Mouse (Mus musculus): ENCODE results near the gene Tas1r3. TPM values are rescaled to one million over a fixed set of nuclear protein-coding genes. Genes with fewer than 3 reads are reported as not detected.
A peak's percentile ranks its signal among the peaks of the same experiment; 100 is the strongest.

The Tas1r3 gene
- polyA plus RNA-seq, 1 experiment from 2014 or later = 0.84 TPM

DNA sequence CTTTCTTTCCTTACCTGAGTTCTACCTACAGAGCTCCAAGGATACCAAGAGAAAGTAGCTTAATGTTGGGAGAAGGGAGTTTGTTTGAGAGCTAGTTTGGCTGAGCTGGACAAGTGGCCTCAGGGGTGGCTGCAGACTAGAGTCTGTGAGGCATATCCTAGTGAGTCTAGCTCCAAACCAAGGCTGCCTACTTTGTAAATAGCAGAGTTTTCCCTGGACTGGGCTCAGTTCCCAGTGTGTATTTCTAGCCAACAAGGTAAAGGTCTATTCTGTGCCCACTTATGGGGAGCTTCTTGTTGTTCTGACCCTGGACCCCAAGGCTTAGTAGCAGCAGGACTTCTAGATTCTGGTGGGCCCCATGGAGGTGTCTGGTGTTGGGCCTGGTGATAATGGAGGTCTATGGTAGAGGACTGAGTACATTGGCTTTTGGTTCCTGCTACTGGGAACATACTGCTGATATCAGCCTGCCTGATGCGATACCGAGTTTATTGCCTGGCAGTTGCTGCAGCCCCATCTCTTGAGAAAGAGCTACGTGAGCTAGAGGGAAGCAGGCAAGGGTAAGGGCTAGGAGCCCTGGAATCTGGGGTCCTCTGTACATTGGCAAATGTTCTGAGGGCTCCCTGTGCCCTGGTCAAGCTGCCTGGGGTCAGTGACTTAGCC lies 13.2 kb downstream of the Tas1r3 start:
- Histone ChIP-seq H3K27me3 (replicated peaks; ENCODE audit: control insufficient read depth, insufficient read depth, low read length) (no peaks in the 10 kb centered on the region), H3K4me3 (replicated peaks; ENCODE audit: low read length) (no peak overlapping the region), H3K9me3 (ENCODE audit: control insufficient read depth, low read length) (no peaks in the 10 kb centered on the region), H3K36me3 (ENCODE audit: control insufficient read depth, insufficient read depth) (peaks cover 2% of the 10 kb centered on the region), H3K9ac (replicated peaks; ENCODE audit: low read depth, low read length) (no peak overlapping the region), H3K4me1 (replicated peaks; ENCODE audit: control insufficient read depth, insufficient read depth, low read length) (peaks cover 41% of the 10 kb centered on the region), H3K4me2 (ENCODE audit: low read length) (no peak overlapping the region), H3K27ac (ENCODE audit: low read length) (no peak overlapping the region)
- ATAC-seq = no peak
- WGBS = 84% methylated on average over 3 of the region's 3 CpGs

DNA sequence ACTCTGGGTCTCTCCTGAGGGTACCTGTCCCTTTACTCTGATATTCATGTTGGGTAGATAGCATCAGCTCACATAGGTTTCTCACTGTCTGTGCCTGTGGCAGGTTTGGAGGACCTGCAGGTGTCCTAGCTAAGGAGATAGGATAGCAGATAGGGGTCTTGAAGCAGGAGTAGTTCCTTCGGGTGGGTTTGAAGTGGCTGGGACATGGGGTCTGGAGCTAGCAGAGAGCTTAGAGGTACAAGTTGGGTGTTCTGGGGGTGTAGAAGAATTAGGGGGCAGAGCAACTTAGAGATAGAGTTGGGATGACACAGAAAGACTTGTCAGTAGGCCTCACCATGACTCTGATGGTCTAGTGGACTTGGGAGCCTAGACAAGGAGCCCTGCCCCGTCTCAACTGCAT lies 13.8 kb downstream of the Tas1r3 start:
- H3K9ac ChIP-seq (replicated peaks; ENCODE audit: low read depth, low read length) = no peak overlapping the region
- H3K27ac ChIP-seq (ENCODE audit: low read length) = no peak overlapping the region
- H3K36me3 ChIP-seq (ENCODE audit: control insufficient read depth, insufficient read depth) = no peaks in the 10 kb centered on the region; the same call in 1 of the 2 replicates
- 88% methylated on average over 2 of the region's 2 CpGs for WGBS
- no peak overlapping the region for H3K4me3 ChIP-seq (replicated peaks; ENCODE audit: low read length)
- H3K27me3 ChIP-seq (replicated peaks; ENCODE audit: control insufficient read depth, insufficient read depth, low read length) = no peaks in the 10 kb centered on the region
- H3K4me2 ChIP-seq (ENCODE audit: low read length) = no peak overlapping the region
- no peaks in the 10 kb centered on the region for H3K9me3 ChIP-seq (ENCODE audit: control insufficient read depth, low read length)
- ATAC-seq = no peak
- peaks cover 41% of the 10 kb centered on the region for H3K4me1 ChIP-seq (replicated peaks; ENCODE audit: control insufficient read depth, insufficient read depth, low read length)

DNA sequence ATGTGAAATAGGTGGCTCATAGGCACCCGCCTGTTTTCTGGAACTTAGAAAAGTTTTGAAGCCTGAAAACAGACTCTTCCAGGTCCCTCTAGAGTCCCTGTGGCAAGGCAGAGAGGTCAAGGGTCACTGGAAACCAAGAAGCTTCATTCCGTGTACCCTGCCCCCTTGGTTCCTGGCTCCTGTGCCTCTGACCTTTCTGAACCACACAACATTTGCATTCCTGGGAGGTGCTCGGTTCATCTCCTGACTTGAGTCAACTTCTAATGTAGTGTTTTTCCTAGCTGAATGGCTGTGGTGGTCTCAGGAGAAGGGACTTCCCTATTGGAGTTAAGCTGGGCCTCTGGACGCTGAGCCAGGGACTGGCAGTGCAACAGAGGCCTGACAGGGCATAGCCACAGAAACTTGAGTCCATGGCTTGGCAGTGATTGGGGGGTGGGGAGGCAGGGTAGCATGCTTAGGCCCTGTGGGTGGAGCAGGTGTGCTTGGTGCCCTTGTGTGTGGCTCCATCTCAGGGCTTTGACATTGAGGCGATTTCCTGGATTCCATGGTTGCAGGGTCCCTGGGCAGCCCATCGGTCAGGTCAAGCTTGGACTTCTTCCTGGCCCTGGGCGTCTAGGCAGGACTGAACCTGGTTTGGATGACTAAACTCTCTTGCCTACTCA lies 14.6 kb downstream of the Tas1r3 start:
- Histone ChIP-seq H3K4me2 (ENCODE audit: low read length) (peak overlapping the region; percentile 98), H3K4me3 (replicated peaks; ENCODE audit: low read length) (peak overlapping the region; percentile 68), H3K4me1 (replicated peaks; ENCODE audit: control insufficient read depth, insufficient read depth, low read length) (peaks cover 41% of the 10 kb centered on the region), H3K27me3 (replicated peaks; ENCODE audit: control insufficient read depth, insufficient read depth, low read length) (no peaks in the 10 kb centered on the region), H3K36me3 (ENCODE audit: control insufficient read depth, insufficient read depth) (no peaks in the 10 kb centered on the region), H3K27ac (ENCODE audit: low read length) (no peak overlapping the region), H3K9ac (replicated peaks; ENCODE audit: low read depth, low read length) (peak overlapping the region; percentile 94), H3K9me3 (ENCODE audit: control insufficient read depth, low read length) (no peaks in the 10 kb centered on the region)
- 55% methylated on average over 7 of the region's 7 CpGs for WGBS
- ATAC-seq = no peak

- Histone ChIP-seq H3K4me3 (replicated peaks; ENCODE audit: low read length) (peak overlapping the region; percentile 68), H3K9ac (replicated peaks; ENCODE audit: low read depth, low read length) (peak overlapping the region; percentile 94), H3K4me2 (ENCODE audit: low read length) (peak overlapping the region; percentile 98), H3K27me3 (replicated peaks; ENCODE audit: control insufficient read depth, insufficient read depth, low read length) (no peaks in the 10 kb centered on the region), H3K9me3 (ENCODE audit: control insufficient read depth, low read length) (no peaks in the 10 kb centered on the region), H3K27ac (ENCODE audit: low read length) (peak overlapping the region; percentile 69), H3K4me1 (replicated peaks; ENCODE audit: control insufficient read depth, insufficient read depth, low read length) (peaks cover 41% of the 10 kb centered on the region), H3K36me3 (ENCODE audit: control insufficient read depth, insufficient read depth) (no peaks in the 10 kb centered on the region)
- ATAC-seq = peak; percentile 36
- 1% methylated on average over 61 of the region's 69 CpGs for WGBS
Measured at GRCm38 (mm10) chr4:155847591-155848352, 15.4 kb downstream of the Tas1r3 start.

DNA sequence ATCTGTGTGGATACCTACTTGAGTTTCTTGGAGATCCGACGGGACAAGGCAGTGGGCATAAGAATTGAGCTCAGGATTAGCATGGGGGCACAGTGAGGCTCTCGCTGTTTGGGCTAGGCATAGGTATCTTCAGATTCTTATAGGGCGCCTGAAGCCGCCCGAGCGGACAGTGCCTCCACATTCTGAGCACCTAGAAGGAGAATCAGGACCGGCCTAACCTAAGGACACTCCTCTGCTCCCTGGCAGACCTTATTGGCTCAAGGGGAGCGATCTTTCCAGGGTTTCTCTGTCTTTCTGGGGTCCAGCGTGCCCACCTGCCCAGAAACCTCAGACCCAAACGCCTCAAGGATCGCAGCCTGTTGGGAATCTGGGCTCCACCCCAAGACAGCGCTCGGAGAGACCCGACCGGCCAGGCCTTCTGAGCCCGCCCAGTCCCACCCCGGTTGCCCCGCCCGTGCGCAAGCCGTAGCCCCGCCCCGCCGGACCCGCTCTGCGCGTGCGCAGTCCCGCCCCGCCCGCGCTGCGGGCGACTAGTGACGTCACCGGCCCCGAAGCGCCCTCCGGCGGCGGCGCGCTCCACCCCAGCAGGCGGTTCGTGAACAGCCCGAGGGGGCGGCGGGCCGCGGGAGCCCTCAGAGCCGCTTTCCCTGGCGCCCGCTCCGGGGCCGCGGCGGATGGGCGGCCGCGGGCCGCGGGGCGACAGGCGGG lies 16.1 kb downstream of the Tas1r3 start, which contains the start of gene Dvl1:
Gene Dvl1, plus strand, starts transcription at position 532 of the 708 bp plus-strand sequence.
- Histone ChIP-seq H3K27ac (ENCODE audit: low read length) (peak within 1 kb of the TSS; percentile 72), H3K4me3 (replicated peaks; ENCODE audit: low read length) (peak within 1 kb of the TSS; percentile 68), H3K27me3 (replicated peaks; ENCODE audit: control insufficient read depth, insufficient read depth, low read length) (no peaks in the 10 kb centered on the region), H3K4me1 (replicated peaks; ENCODE audit: control insufficient read depth, insufficient read depth, low read length) (peaks cover 39% of the 10 kb centered on the region), H3K4me2 (ENCODE audit: low read length) (peak within 1 kb of the TSS; percentile 98), H3K36me3 (ENCODE audit: control insufficient read depth, insufficient read depth) (no peaks in the 10 kb centered on the region), H3K9me3 (ENCODE audit: control insufficient read depth, low read length) (no peaks in the 10 kb centered on the region), H3K9ac (replicated peaks; ENCODE audit: low read depth, low read length) (peak within 1 kb of the TSS; percentile 94)
- 2% methylated on average over 45 of the region's 65 CpGs for WGBS
- ATAC-seq = peak; percentile 90

- WGBS = 90% methylated on average over 5 of the region's 5 CpGs
- H3K27me3 ChIP-seq (replicated peaks; ENCODE audit: control insufficient read depth, insufficient read depth, low read length) = no peaks in the 10 kb centered on the region; the same call in 1 of the 2 replicates
- no peak overlapping the region for H3K4me3 ChIP-seq (replicated peaks; ENCODE audit: low read length)
- no peak for ATAC-seq
- H3K4me2 ChIP-seq (ENCODE audit: low read length) = no peak overlapping the region
- H3K9ac ChIP-seq (replicated peaks; ENCODE audit: low read depth, low read length) = no peak overlapping the region
- no peaks in the 10 kb centered on the region for H3K36me3 ChIP-seq (ENCODE audit: control insufficient read depth, insufficient read depth)
- H3K4me1 ChIP-seq (replicated peaks; ENCODE audit: control insufficient read depth, insufficient read depth, low read length) = peaks cover 22% of the 10 kb centered on the region
- H3K9me3 ChIP-seq (ENCODE audit: control insufficient read depth, low read length) = no peaks in the 10 kb centered on the region
- no peak overlapping the region for H3K27ac ChIP-seq (ENCODE audit: low read length)
Measured at GRCm38 (mm10) chr4:155843231-155843630, 19.9 kb downstream of the Tas1r3 start.

DNA sequence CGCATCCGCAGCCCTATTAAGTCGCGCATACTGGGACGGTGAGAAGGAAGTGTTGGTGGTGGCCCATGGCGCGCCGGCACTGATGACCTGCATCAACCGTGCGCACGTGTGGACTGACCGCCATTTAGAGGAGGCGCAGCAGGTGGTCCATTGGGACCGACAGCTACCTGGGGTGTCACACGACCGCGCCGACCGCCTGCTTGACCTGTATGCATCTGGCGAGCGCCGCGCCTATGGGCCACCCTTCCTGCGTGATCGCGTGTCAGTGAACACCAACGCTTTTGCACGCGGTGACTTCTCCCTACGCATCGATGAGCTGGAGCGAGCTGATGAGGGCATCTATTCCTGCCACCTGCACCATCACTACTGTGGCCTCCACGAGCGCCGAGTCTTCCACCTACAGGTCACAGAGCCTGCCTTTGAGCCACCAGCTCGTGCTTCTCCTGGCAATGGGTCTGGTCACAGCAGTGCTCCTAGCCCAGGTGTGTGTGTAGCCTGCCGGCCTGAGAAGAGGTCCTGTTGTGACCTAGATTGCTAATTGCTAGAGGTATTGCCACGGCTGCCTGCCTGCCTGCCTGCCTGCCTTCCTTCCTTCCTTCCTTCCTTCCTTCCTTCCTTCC lies 21.4 kb downstream of the Tas1r3 start:
- Histone ChIP-seq H3K9ac (replicated peaks; ENCODE audit: low read depth, low read length) (no peak overlapping the region), H3K4me2 (ENCODE audit: low read length) (no peak overlapping the region), H3K36me3 (ENCODE audit: control insufficient read depth, insufficient read depth) (no peaks in the 10 kb centered on the region), H3K4me1 (replicated peaks; ENCODE audit: control insufficient read depth, insufficient read depth, low read length) (peaks cover 16% of the 10 kb centered on the region), H3K27ac (ENCODE audit: low read length) (no peak overlapping the region), H3K27me3 (replicated peaks; ENCODE audit: control insufficient read depth, insufficient read depth, low read length) (no peaks in the 10 kb centered on the region; the same call in 1 of the 2 replicates), H3K9me3 (ENCODE audit: control insufficient read depth, low read length) (no peaks in the 10 kb centered on the region), H3K4me3 (replicated peaks; ENCODE audit: low read length) (no peak overlapping the region)
- ATAC-seq = no peak
- 37% methylated on average over 38 of the region's 38 CpGs for WGBS

DNA sequence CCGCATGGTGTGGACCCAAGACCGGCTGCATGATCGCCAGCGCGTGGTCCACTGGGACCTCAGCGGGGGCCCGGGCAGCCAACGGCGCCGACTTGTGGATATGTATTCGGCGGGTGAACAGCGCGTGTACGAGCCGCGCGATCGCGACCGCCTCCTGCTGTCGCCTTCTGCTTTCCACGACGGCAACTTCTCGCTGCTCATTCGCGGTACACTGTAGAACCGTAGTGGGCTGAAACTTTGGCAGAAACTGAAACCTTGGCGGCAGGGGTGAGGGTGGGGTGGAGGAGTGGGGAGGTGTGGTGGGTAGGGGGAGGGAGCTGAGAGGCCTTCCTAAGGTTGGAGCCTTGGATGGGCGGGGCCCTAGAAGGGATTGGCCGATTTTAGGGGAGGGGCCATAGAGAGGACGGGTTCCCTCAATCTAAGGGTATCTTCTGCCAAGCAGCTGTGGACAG lies 22.1 kb downstream of the Tas1r3 start:
- H3K4me3 ChIP-seq (replicated peaks; ENCODE audit: low read length) = peak overlapping the region; percentile 13
- H3K36me3 ChIP-seq (ENCODE audit: control insufficient read depth, insufficient read depth) = no peaks in the 10 kb centered on the region
- H3K4me2 ChIP-seq (ENCODE audit: low read length) = peak overlapping the region; percentile 40
- no peak overlapping the region for H3K27ac ChIP-seq (ENCODE audit: low read length)
- peak overlapping the region; percentile 5 for H3K9ac ChIP-seq (replicated peaks; ENCODE audit: low read depth, low read length)
- H3K27me3 ChIP-seq (replicated peaks; ENCODE audit: control insufficient read depth, insufficient read depth, low read length) = no peaks in the 10 kb centered on the region; the same call in 1 of the 2 replicates
- no peaks in the 10 kb centered on the region for H3K9me3 ChIP-seq (ENCODE audit: control insufficient read depth, low read length)
- peak; percentile 23; the same call in 1 of the 2 replicates for ATAC-seq
- peaks cover 11% of the 10 kb centered on the region for H3K4me1 ChIP-seq (replicated peaks; ENCODE audit: control insufficient read depth, insufficient read depth, low read length)
- WGBS = 1% methylated on average over 32 of the region's 32 CpGs

Data from forebrain, embryonic 16.5 days (tissue).